Mouse (Mus musculus) liver, embryonic 15.5 days (tissue): ENCODE measurements at regions not wholly inside any gene's neighbourhood (a gene's known extent, or its start where the extent isn't known, plus 50 kb on each side); places are given as distances from the start of the nearest gene placed in this dataset.

Experiments used
- ATAC-seq: fragments of 200-750 bp; cut with Nextera tagmentation; 2 replicates; pipeline ENCODE4 v1.8.0; 2017; ENCODE audit warnings: moderate number of reproducible peaks, mild to moderate bottlenecking, moderate library complexity; ENCODE audit not compliant: insufficient read depth
- H3K27ac ChIP-seq: fragments of 300-500 bp; sonication (generic); replicated peaks from 2 replicates; pipeline ENCODE4 v1.5.1; 2015; ENCODE audit warnings: mild to moderate bottlenecking, inconsistent platforms
- H3K27me3 ChIP-seq: fragments of 300-500 bp; sonication (generic); 2 replicates; pipeline ENCODE4 v1.6.1; 2015; ENCODE audit warnings: mild to moderate bottlenecking, inconsistent platforms
- H3K36me3 ChIP-seq: fragments of 300-500 bp; sonication (generic); replicated peaks from 2 replicates; pipeline ENCODE4 v1.6.1; 2015; ENCODE audit warnings: moderate library complexity, mild to moderate bottlenecking, inconsistent platforms
- H3K4me1 ChIP-seq: fragments of 300-500 bp; sonication (generic); replicated peaks from 2 replicates; pipeline ENCODE4 v1.6.1; 2015; ENCODE audit warnings: inconsistent platforms
- H3K4me2 ChIP-seq: fragments of 300-500 bp; sonication (generic); 2 replicates; pipeline ENCODE4 v1.6.1; 2015; ENCODE audit warnings: moderate library complexity, mild to moderate bottlenecking, inconsistent platforms
- H3K4me3 ChIP-seq: fragments of 300-500 bp; sonication (generic); replicated peaks from 2 replicates; pipeline ENCODE4 v1.5.1; 2015; ENCODE audit warnings: mild to moderate bottlenecking, inconsistent platforms
- H3K9ac ChIP-seq: fragments of 300-500 bp; sonication (generic); 2 replicates; pipeline ENCODE4 v1.6.1; 2015; ENCODE audit warnings: moderate library complexity, mild to moderate bottlenecking, inconsistent platforms
- H3K9me3 ChIP-seq: fragments of 300-500 bp; sonication (generic); replicated peaks from 2 replicates; pipeline ENCODE4 v1.6.1; 2016; ENCODE audit warnings: inconsistent platforms
- WGBS: fragments of 180-500 bp; shearing (Covaris S2); methylation state at CpG from one replicate; pipeline ENCODE4 v1.1.7; 2015; ENCODE audit warnings: mixed read lengths; ENCODE audit not compliant: insufficient replicate concordance; 5-methylcytosine and 5-hydroxymethylcytosine counted together

GRCm38 (mm10) chr9:94045462-94046126 is 492.3 kb downstream of the 1190002N15Rik start:
- Histone ChIP-seq H3K27ac (no peak overlapping the region), H3K9me3 (no peaks in the 10 kb centered on the region), H3K4me3 (no peak overlapping the region), H3K9ac (no peak overlapping the region), H3K27me3 (no peaks in the 10 kb centered on the region), H3K4me2 (no peak overlapping the region), H3K36me3 (no peaks in the 10 kb centered on the region), H3K4me1 (no peaks in the 10 kb centered on the region)
- ATAC-seq, result no peak
- WGBS, result 44% methylated on average over 3 of the region's 3 CpGs

- Histone ChIP-seq H3K4me2 (no peak overlapping the region), H3K9ac (no peak overlapping the region), H3K4me3 (no peak overlapping the region), H3K9me3 (no peaks in the 10 kb centered on the region), H3K27ac (no peak overlapping the region), H3K4me1 (no peaks in the 10 kb centered on the region), H3K36me3 (no peaks in the 10 kb centered on the region), H3K27me3 (no peaks in the 10 kb centered on the region)
- WGBS, result 46% methylated on average over 3 of the region's 3 CpGs
- no peak for ATAC-seq
These were observed 514.1 kb downstream of the 1190002N15Rik start for GRCm38 (mm10) chr9:94023761-94024160.

- no peak overlapping the region for H3K9ac ChIP-seq
- H3K36me3 ChIP-seq, result no peaks in the 10 kb centered on the region
- no peak overlapping the region for H3K27ac ChIP-seq
- H3K27me3 ChIP-seq, result no peaks in the 10 kb centered on the region
- no peak overlapping the region for H3K4me3 ChIP-seq
- H3K9me3 ChIP-seq, result no peaks in the 10 kb centered on the region
- no peak for ATAC-seq
- H3K4me2 ChIP-seq, result no peak overlapping the region
- 29% methylated on average over 1 of the region's 1 CpGs for WGBS
- no peaks in the 10 kb centered on the region for H3K4me1 ChIP-seq
These were observed 516.5 kb downstream of the 1190002N15Rik start for GRCm38 (mm10) chr9:94021293-94021903.

- Histone ChIP-seq H3K27me3 (no peaks in the 10 kb centered on the region), H3K9me3 (no peaks in the 10 kb centered on the region)
- ATAC-seq, result no peak
These were observed 521.0 kb downstream of the 1190002N15Rik start for GRCm38 (mm10) chr9:94016747-94017487.

GRCm38 (mm10) chr9:93992216-93992615 is 545.7 kb downstream of the 1190002N15Rik start:
- Histone ChIP-seq H3K27ac (no peak overlapping the region), H3K4me2 (no peak overlapping the region), H3K9me3 (no peaks in the 10 kb centered on the region), H3K27me3 (no peaks in the 10 kb centered on the region), H3K9ac (no peak overlapping the region), H3K4me1 (no peaks in the 10 kb centered on the region), H3K36me3 (no peaks in the 10 kb centered on the region), H3K4me3 (no peak overlapping the region)
- 39% methylated on average over 3 of the region's 3 CpGs for whole genome bisulfite sequencing
- no peak for ATAC-seq

More at GRCm38 (mm10) chr9:94016747-94017487, 521.0 kb downstream of the 1190002N15Rik start:
- H3K9ac ChIP-seq, result no peak overlapping the region
- H3K4me3 ChIP-seq, result no peak overlapping the region
- no peak overlapping the region for H3K4me2 ChIP-seq
- no peaks in the 10 kb centered on the region for H3K4me1 ChIP-seq
- no peak overlapping the region for H3K27ac ChIP-seq
- no peaks in the 10 kb centered on the region for H3K36me3 ChIP-seq

- no peak for ATAC-seq
- H3K9ac ChIP-seq, result no peak overlapping the region
- no peaks in the 10 kb centered on the region for H3K9me3 ChIP-seq
- H3K27ac ChIP-seq, result no peak overlapping the region
- H3K27me3 ChIP-seq, result no peaks in the 10 kb centered on the region
- no peaks in the 10 kb centered on the region for H3K4me1 ChIP-seq
- WGBS, result 37% methylated on average over 1 of the region's 1 CpGs
- no peak overlapping the region for H3K4me2 ChIP-seq
- no peaks in the 10 kb centered on the region for H3K36me3 ChIP-seq
- no peak overlapping the region for H3K4me3 ChIP-seq
These were observed 546.7 kb downstream of the 1190002N15Rik start for GRCm38 (mm10) chr9:93991141-93991540.

- H3K4me1 ChIP-seq, result no peaks in the 10 kb centered on the region
- no peak for ATAC-seq
- no peaks in the 10 kb centered on the region for H3K27me3 ChIP-seq
- WGBS, result 56% methylated on average over 2 of the region's 2 CpGs
- H3K4me3 ChIP-seq, result no peak overlapping the region
- H3K36me3 ChIP-seq, result no peaks in the 10 kb centered on the region
- no peak overlapping the region for H3K4me2 ChIP-seq
- no peak overlapping the region for H3K9ac ChIP-seq
- no peaks in the 10 kb centered on the region for H3K9me3 ChIP-seq
- H3K27ac ChIP-seq, result no peak overlapping the region
These were observed 556.7 kb downstream of the 1190002N15Rik start for GRCm38 (mm10) chr9:93981136-93981535.

GRCm38 (mm10) chr9:93969691-93970284 is 568.1 kb downstream of the 1190002N15Rik start:
- Histone ChIP-seq H3K36me3 (no peaks in the 10 kb centered on the region), H3K4me3 (no peak overlapping the region), H3K9ac (no peak overlapping the region), H3K27me3 (no peaks in the 10 kb centered on the region), H3K4me2 (no peak overlapping the region), H3K4me1 (no peaks in the 10 kb centered on the region), H3K27ac (no peak overlapping the region), H3K9me3 (no peaks in the 10 kb centered on the region)
- no peak for ATAC-seq
- 65% methylated on average over 6 of the region's 6 CpGs for WGBS

GRCm38 (mm10) chr9:93969118-93969517 is 568.8 kb downstream of the 1190002N15Rik start:
- WGBS, result 68% methylated on average over 5 of the region's 5 CpGs

GRCm38 (mm10) chr9:93955235-93956040 is 582.4 kb downstream of the 1190002N15Rik start:
- Histone ChIP-seq H3K27ac (no peak overlapping the region), H3K4me3 (no peak overlapping the region), H3K4me1 (no peaks in the 10 kb centered on the region), H3K27me3 (no peaks in the 10 kb centered on the region), H3K9me3 (no peaks in the 10 kb centered on the region), H3K36me3 (no peaks in the 10 kb centered on the region), H3K9ac (no peak overlapping the region), H3K4me2 (no peak overlapping the region)
- ATAC-seq, result no peak

More at GRCm38 (mm10) chr9:93969118-93969517, 568.8 kb downstream of the 1190002N15Rik start:
- no peak overlapping the region for H3K4me2 ChIP-seq
- no peak overlapping the region for H3K9ac ChIP-seq
- no peaks in the 10 kb centered on the region for H3K27me3 ChIP-seq
- no peak for ATAC-seq
- H3K4me1 ChIP-seq, result no peaks in the 10 kb centered on the region
- no peaks in the 10 kb centered on the region for H3K36me3 ChIP-seq
- H3K9me3 ChIP-seq, result no peaks in the 10 kb centered on the region
- no peak overlapping the region for H3K4me3 ChIP-seq
- H3K27ac ChIP-seq, result no peak overlapping the region

- no peaks in the 10 kb centered on the region for H3K36me3 ChIP-seq
- H3K9me3 ChIP-seq, result no peaks in the 10 kb centered on the region
- H3K27me3 ChIP-seq, result no peaks in the 10 kb centered on the region
- H3K4me2 ChIP-seq, result no peak overlapping the region
- H3K9ac ChIP-seq, result no peak overlapping the region
- H3K4me3 ChIP-seq, result no peak overlapping the region
- no peak overlapping the region for H3K27ac ChIP-seq
- no peaks in the 10 kb centered on the region for H3K4me1 ChIP-seq
- ATAC-seq, result no peak
- 38% methylated on average over 1 of the region's 1 CpGs for WGBS
These were observed 589.2 kb downstream of the 1190002N15Rik start for GRCm38 (mm10) chr9:93948671-93949070.
